Mouse (Mus musculus): ENCODE measurements around the gene Inpp5b.

DNA sequence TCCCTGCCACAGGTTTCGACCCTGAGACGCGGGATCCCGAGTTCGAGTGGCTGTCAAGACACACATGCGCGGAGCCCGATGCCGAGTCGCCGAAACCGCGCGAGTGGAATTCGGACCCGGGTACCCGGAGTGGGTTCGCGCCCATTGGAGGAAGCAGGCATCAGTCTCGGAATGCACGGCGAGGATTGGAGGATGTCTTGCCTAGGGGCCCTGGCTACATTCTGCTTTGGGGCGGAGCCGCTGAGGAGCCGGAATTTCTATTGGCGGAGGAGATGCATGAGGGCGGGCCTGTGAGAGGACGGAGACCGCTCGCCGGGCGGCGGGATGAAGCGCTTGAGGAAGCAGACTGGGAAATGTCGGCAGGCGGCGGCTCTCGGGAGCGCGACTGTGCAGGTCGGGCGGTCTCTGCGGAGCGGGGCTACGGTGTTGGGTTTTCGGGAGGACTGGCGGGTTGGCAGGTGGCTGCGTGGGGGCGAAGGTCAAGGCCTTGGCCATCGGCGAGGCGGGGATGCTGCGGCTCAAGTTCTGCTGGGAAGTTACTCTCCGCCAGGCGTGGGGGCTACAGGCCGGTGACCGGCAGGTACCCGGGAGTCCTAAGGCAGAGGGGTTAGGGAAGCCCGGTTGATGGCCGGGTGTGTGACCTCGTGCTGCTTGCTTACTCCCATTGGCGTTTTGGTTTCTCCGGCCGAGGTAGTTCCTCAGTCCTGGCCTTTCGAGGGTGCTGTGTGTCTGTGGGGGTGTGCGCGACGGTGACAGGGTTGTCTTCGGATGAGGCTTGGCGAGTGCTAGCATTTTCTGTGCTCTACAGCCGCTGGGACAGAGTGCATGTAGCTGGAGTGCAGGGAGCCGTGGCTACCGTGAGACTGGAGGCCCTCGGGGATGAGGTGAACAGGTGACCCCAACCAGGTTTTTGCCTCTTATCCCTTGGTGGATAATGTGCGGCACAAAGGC lies 9.9 kb downstream of the Inpp5b start:
- TF ChIP-seq CTCF (IDR thresholded peaks at IDR 0.05; ENCODE audit: low read depth, low read length) (no peak), POLR2A (IDR thresholded peaks at IDR 0.05; ENCODE audit: insufficient read depth, low read length) (no peak)
